Mouse (Mus musculus) MEL (cell line): Measurements from ENCODE around the gene Crybb2. TPM values are rescaled to one million over a fixed set of nuclear protein-coding genes. Genes with fewer than 3 reads are reported as not detected.

Source experiments
- DNase-seq: peaks from one replicate; pipeline ENCODE4 v3.0.0; 2011; ENCODE audit warnings: low read depth, low spot score
- H3K27ac ChIP-seq: 2 replicates; pipeline ENCODE4 v1.5.1; 2012; ENCODE audit warnings: low read depth, mild to moderate bottlenecking, control low read depth, low read length, moderate library complexity; ENCODE audit not compliant: control insufficient read depth
- H3K27me3 ChIP-seq, 2 experiments: fragments of 150-350 bp in 1 of 2; sonication (generic) in 1 of 2; 2 replicates each; pipeline ENCODE4 v1.6.1; 2012; ENCODE audit warnings: low read length in 2 of 2, mild to moderate bottlenecking in 2 of 2, improper control_type of control experiment in 1 of 2, moderate library complexity in 1 of 2; ENCODE audit not compliant: insufficient read depth in 2 of 2, control insufficient read depth in 1 of 2
- H3K36me3 ChIP-seq, 2 experiments: 2 replicates each; pipeline ENCODE4 v1.6.1; 2012 to 2014; ENCODE audit warnings: low read length in 2 of 2, improper control_type of control experiment in 1 of 2, inconsistent platforms in 1 of 2, mild to moderate bottlenecking in 1 of 2; ENCODE audit not compliant: insufficient read depth in 2 of 2, control insufficient read depth in 1 of 2
- H3K4me1 ChIP-seq, 2 experiments: fragments of 150-350 bp in 1 of 2; sonication (generic) in 1 of 2; 2 replicates each; pipeline ENCODE4 v1.6.1; 2012; ENCODE audit warnings: low read length in 2 of 2, improper control_type of control experiment in 1 of 2, mild to moderate bottlenecking in 1 of 2; ENCODE audit not compliant: insufficient read depth in 2 of 2, control insufficient read depth in 1 of 2
- H3K4me3 ChIP-seq, 2 experiments: fragments of 150-350 bp in 1 of 2; sonication (generic) in 1 of 2; 2 replicates each; pipeline ENCODE4 v1.5.1; 2012; ENCODE audit warnings: low read depth in 2 of 2, low read length in 2 of 2, mild to moderate bottlenecking in 2 of 2, moderate library complexity in 2 of 2, control low read depth in 1 of 2, improper control_type of control experiment in 1 of 2; ENCODE audit not compliant: control insufficient read depth in 1 of 2, insufficient read depth in 1 of 2
- H3K79me2 ChIP-seq: 2 replicates; pipeline ENCODE4 v1.6.1; 2012; ENCODE audit warnings: mild to moderate bottlenecking, low read length, moderate library complexity; ENCODE audit not compliant: control insufficient read depth, poor library complexity, insufficient read depth
- H3K9ac ChIP-seq: 2 replicates; pipeline ENCODE4 v1.6.1; 2012; ENCODE audit warnings: low read depth, mild to moderate bottlenecking, control low read depth, low read length, moderate library complexity; ENCODE audit not compliant: control insufficient read depth, poor library complexity, severe bottlenecking
- H3K9me3 ChIP-seq: fragments of 150-350 bp; sonication (generic); replicated peaks from 2 replicates; pipeline ENCODE4 v1.6.1; 2012; ENCODE audit warnings: mild to moderate bottlenecking, low read length, improper control_type of control experiment, moderate library complexity; ENCODE audit not compliant: insufficient read depth
- CTCF ChIP-seq, 3 experiments: IDR thresholded peaks in 2 of 3; conservative IDR thresholded peaks in 1 of 3; 2 replicates each; pipeline ENCODE4 v1.5.1; 2011 to 2012; ENCODE audit warnings: low read length in 3 of 3, low read depth in 2 of 3, mild to moderate bottlenecking in 2 of 3, improper control_type of control experiment in 1 of 3, inconsistent platforms in 1 of 3, mixed read lengths in 1 of 3, moderate library complexity in 1 of 3; ENCODE audit not compliant: control insufficient read depth in 1 of 3, insufficient read depth in 1 of 3, poor library complexity in 1 of 3, severe bottlenecking in 1 of 3
- ELF1 ChIP-seq: IDR thresholded peaks from 2 replicates; pipeline ENCODE4 v1.6.1; 2014; ENCODE audit warnings: low read depth, mild to moderate bottlenecking, inconsistent platforms, low read length, improper control_type of control experiment, moderate library complexity
- GATA1 ChIP-seq: IDR thresholded peaks from 2 replicates; pipeline ENCODE4 v1.6.1; 2011; ENCODE audit warnings: low read depth, low read length, improper control_type of control experiment
- KAT2A ChIP-seq: conservative IDR thresholded peaks from 2 replicates; pipeline ENCODE4 v1.6.1; 2012; ENCODE audit warnings: low read depth, low read length, improper control_type of control experiment, inconsistent platforms
- MEF2A ChIP-seq: IDR thresholded peaks from 2 replicates; pipeline ENCODE4 v1.6.1; 2014; ENCODE audit warnings: low read depth, mild to moderate bottlenecking, inconsistent platforms, low read length, improper control_type of control experiment; ENCODE audit not compliant: poor library complexity, insufficient replicate concordance, severe bottlenecking; ENCODE audit errors: extremely low read depth
- SMC3 ChIP-seq: IDR thresholded peaks from 2 replicates; pipeline ENCODE4 v1.6.1; 2011; ENCODE audit warnings: low read depth, low read length, improper control_type of control experiment
- UBTF ChIP-seq: IDR thresholded peaks from 2 replicates; pipeline ENCODE4 v1.6.1; 2012; ENCODE audit warnings: low read depth, mild to moderate bottlenecking, inconsistent platforms, low read length, improper control_type of control experiment, moderate library complexity, borderline replicate concordance; ENCODE audit not compliant: insufficient read depth
- USF2 ChIP-seq, 2 experiments: IDR thresholded peaks; 2 replicates each; pipeline ENCODE4 v1.6.1; 2011 to 2012; ENCODE audit warnings: improper control_type of control experiment in 2 of 2, low read length in 2 of 2, borderline replicate concordance in 1 of 2, inconsistent platforms in 1 of 2, low read depth in 1 of 2, mild to moderate bottlenecking in 1 of 2; ENCODE audit not compliant: insufficient read depth in 1 of 2
- ZNF384 ChIP-seq: IDR thresholded peaks from 2 replicates; pipeline ENCODE4 v1.6.1; 2012; ENCODE audit warnings: low read depth, mild to moderate bottlenecking, inconsistent platforms, low read length, improper control_type of control experiment
- polyA plus RNA-seq, 2 experiments: library from polyadenylated mRNA; stranded (reverse) in 1 of 2; unstranded in 1 of 2; fragments of >175 nt in 1 of 2; fragments of >200 nt in 1 of 2; gene quantifications; 2 replicates each; pipeline versions ENCODE4 v1.2.1 to v1.2.4; 2012; ENCODE audit warnings: low replicate concordance in 2 of 2, low read depth in 1 of 2; ENCODE audit not compliant: insufficient read length in 2 of 2, insufficient read depth in 1 of 2, missing spikeins in 1 of 2
- total RNA-seq: library from RNA; depleted of rRNA; stranded (reverse); fragments of 300-350 nt; gene quantifications from 2 replicates; pipeline ENCODE4 v1.2.3, GENCODE M21; 2012

Crybb2 gene
- total and polyA plus RNA-seq, 3 experiments = not detected

GRCm38 (mm10) chr5:113078686-113079085 is 8.8 kb upstream of the Crybb2 start:
- H3K36me3 ChIP-seq = no peaks in the 10 kb centered on the region
- DNase-seq = no peak
- H3K9me3 ChIP-seq = no peaks in the 10 kb centered on the region
- H3K27me3 ChIP-seq = no peaks in the 10 kb centered on the region
- H3K9ac ChIP-seq = no peak overlapping the region
- TF ChIP-seq USF2 (IDR thresholded peaks at IDR 0.05; ENCODE audit: borderline replicate concordance in 1 of 2, insufficient read depth in 1 of 2, low read depth in 1 of 2, low read length in 2 of 2) (no peak), CTCF (IDR thresholded peaks at IDR 0.05 in 2 of 3, conservative IDR thresholded peaks at IDR 0.05 in 1 of 3; ENCODE audit: control insufficient read depth in 1 of 3, insufficient read depth in 1 of 3, low read depth in 2 of 3, low read length in 3 of 3, poor library complexity in 1 of 3, severe bottlenecking in 1 of 3) (peak; percentile 2 to 36 (median 23); a peak in 3 of 6 replicates)
- H3K79me2 ChIP-seq = no peaks in the 10 kb centered on the region
- no peak overlapping the region for H3K4me3 ChIP-seq
- H3K4me1 ChIP-seq = no peaks in the 10 kb centered on the region
- H3K27ac ChIP-seq = no peak overlapping the region

- Histone ChIP-seq H3K9ac (no peak overlapping the region), H3K36me3 (no peaks in the 10 kb centered on the region), H3K79me2 (no peaks in the 10 kb centered on the region), H3K9me3 (no peaks in the 10 kb centered on the region), H3K27ac (no peak overlapping the region), H3K4me3 (no peak overlapping the region), H3K4me1 (no peaks in the 10 kb centered on the region), H3K27me3 (no peaks in the 10 kb centered on the region)
- no peak for DNase-seq
- TF ChIP-seq ELF1 (no peak), CTCF (IDR thresholded peaks at IDR 0.05 in 2 of 3, conservative IDR thresholded peaks at IDR 0.05 in 1 of 3; ENCODE audit: control insufficient read depth in 1 of 3, insufficient read depth in 1 of 3, low read depth in 2 of 3, low read length in 3 of 3, poor library complexity in 1 of 3, severe bottlenecking in 1 of 3) (peak in 2 of 3 experiments; percentile 8 to 37; a peak in 2 of 6 replicates)
These were observed 15.6 kb downstream of the Crybb2 start for GRCm38 (mm10) chr5:113054308-113054707.

- H3K27me3 ChIP-seq = no peaks in the 10 kb centered on the region
- DNase-seq = no peak
- no peaks in the 10 kb centered on the region for H3K36me3 ChIP-seq
- H3K4me1 ChIP-seq = no peaks in the 10 kb centered on the region
- TF ChIP-seq SMC3 (no peak), GATA1 (no peak), UBTF (no peak), KAT2A (no peak), MEF2A (no peak), ZNF384 (no peak)
- no peak overlapping the region for H3K27ac ChIP-seq
- no peak overlapping the region for H3K9ac ChIP-seq
- H3K79me2 ChIP-seq = no peaks in the 10 kb centered on the region
- no peak overlapping the region for H3K4me3 ChIP-seq
- no peaks in the 10 kb centered on the region for H3K9me3 ChIP-seq
These were observed 19.2 kb downstream of the Crybb2 start for GRCm38 (mm10) chr5:113050581-113051185.
